Mouse (Mus musculus): ENCODE measurements around the gene Celf3. TPM values are rescaled to one million over a fixed set of nuclear protein-coding genes. Genes with fewer than 3 reads are reported as not detected.

Celf3 gene
- polyA plus RNA-seq, 2 experiments, result 0.07 TPM; not detected in 1

- H3K27me3 ChIP-seq (ENCODE audit: control insufficient read depth, insufficient read depth, low read length), result no peaks in the 10 kb centered on the region
- H3K4me1 ChIP-seq (replicated peaks; ENCODE audit: control insufficient read depth in 2 of 2, insufficient read depth in 2 of 2, low read length in 1 of 2), result peaks cover 0 to 4% of the 10 kb centered on the region in 2 experiments; a peak in 2 of 4 replicates
- H3K4me3 ChIP-seq (ENCODE audit: insufficient read depth in 1 of 2, low read depth in 2 of 2, low read length in 2 of 2), result no peak overlapping the region
- no peaks in the 10 kb centered on the region for H3K36me3 ChIP-seq (replicated peaks; ENCODE audit: control insufficient read depth, insufficient read depth, low read depth)
- WGBS (ENCODE audit: insufficient replicate concordance), result 60% methylated on average over 10 of the region's 10 CpGs
- no peak for ATAC-seq (ENCODE audit: insufficient read depth)
- H3K4me2 ChIP-seq (ENCODE audit: low read depth), result no peak overlapping the region
- TF ChIP-seq CTCF (IDR thresholded peaks at IDR 0.05; ENCODE audit: low read depth), result no peak
- TF ChIP-seq EP300 (IDR thresholded peaks at IDR 0.05; ENCODE audit: low read depth), result no peak
- no peak for DNase-seq (ENCODE audit: low read depth in 3 of 3, low spot score in 3 of 3)
- no peak overlapping the region for H3K27ac ChIP-seq
- no peak overlapping the region for H3K9ac ChIP-seq (replicated peaks)
- H3K9me3 ChIP-seq (ENCODE audit: control insufficient read depth, low read length), result no peaks in the 10 kb centered on the region
These were observed 5.0 kb upstream of the Celf3 start for GRCm38 (mm10) chr3:94473115-94473505.

- Histone ChIP-seq H3K4me1 (replicated peaks; ENCODE audit: control insufficient read depth in 2 of 2, insufficient read depth in 2 of 2, low read length in 1 of 2) (peaks cover 0 to 4% of the 10 kb centered on the region in 2 experiments; a peak in 2 of 4 replicates), H3K36me3 (replicated peaks; ENCODE audit: control insufficient read depth, insufficient read depth, low read depth) (no peaks in the 10 kb centered on the region), H3K4me2 (ENCODE audit: low read depth) (no peak overlapping the region), H3K4me3 (ENCODE audit: insufficient read depth in 1 of 2, low read depth in 2 of 2, low read length in 2 of 2) (no peak overlapping the region), H3K27me3 (ENCODE audit: control insufficient read depth, insufficient read depth, low read length) (peaks cover 2% of the 10 kb centered on the region; the same call in 1 of the 2 replicates), H3K9ac (replicated peaks) (no peak overlapping the region), H3K27ac (no peak overlapping the region), H3K9me3 (ENCODE audit: control insufficient read depth, low read length) (no peaks in the 10 kb centered on the region)
- no peak for TF ChIP-seq EP300 (IDR thresholded peaks at IDR 0.05; ENCODE audit: low read depth)
- TF ChIP-seq CTCF (IDR thresholded peaks at IDR 0.05; ENCODE audit: low read depth), result no peak
- 43% methylated on average over 5 of the region's 5 CpGs for WGBS (ENCODE audit: insufficient replicate concordance)
- ATAC-seq (ENCODE audit: insufficient read depth), result no peak
- no peak for DNase-seq (ENCODE audit: low read depth in 3 of 3, low spot score in 3 of 3)
These were observed 4.4 kb upstream of the Celf3 start for GRCm38 (mm10) chr3:94473567-94474232.

GRCm38 (mm10) chr3:94476301-94477035 lies 1.6 kb upstream of the Celf3 start:
- Histone ChIP-seq H3K9ac (replicated peaks) (no peak overlapping the region), H3K27me3 (ENCODE audit: control insufficient read depth, insufficient read depth, low read length) (peaks cover 24% of the 10 kb centered on the region), H3K4me3 (ENCODE audit: insufficient read depth in 1 of 2, low read depth in 2 of 2, low read length in 2 of 2) (no peak overlapping the region), H3K4me1 (replicated peaks; ENCODE audit: control insufficient read depth in 2 of 2, insufficient read depth in 2 of 2, low read length in 1 of 2) (peaks cover 0 to 4% of the 10 kb centered on the region in 2 experiments; a peak in 2 of 4 replicates), H3K36me3 (replicated peaks; ENCODE audit: control insufficient read depth, insufficient read depth, low read depth) (no peaks in the 10 kb centered on the region), H3K9me3 (ENCODE audit: control insufficient read depth, low read length) (no peaks in the 10 kb centered on the region), H3K27ac (no peak overlapping the region), H3K4me2 (ENCODE audit: low read depth) (no peak overlapping the region)
- WGBS (ENCODE audit: insufficient replicate concordance), result 45% methylated on average over 8 of the region's 8 CpGs
- ATAC-seq (ENCODE audit: insufficient read depth) (no peak), DNase-seq (ENCODE audit: low read depth in 3 of 3, low spot score in 3 of 3) (no peak)
- TF ChIP-seq CTCF (IDR thresholded peaks at IDR 0.05; ENCODE audit: low read depth) (no peak), EP300 (IDR thresholded peaks at IDR 0.05; ENCODE audit: low read depth) (no peak)

- H3K9ac ChIP-seq (replicated peaks), result no peak overlapping the region
- H3K4me1 ChIP-seq (replicated peaks; ENCODE audit: control insufficient read depth in 2 of 2, insufficient read depth in 2 of 2, low read length in 1 of 2), result peaks cover 0 to 4% of the 10 kb centered on the region in 2 experiments; a peak in 2 of 4 replicates
- 65% methylated on average over 4 of the region's 4 CpGs for WGBS (ENCODE audit: insufficient replicate concordance)
- no peak for ATAC-seq (ENCODE audit: insufficient read depth)
- no peak overlapping the region for H3K4me3 ChIP-seq (ENCODE audit: insufficient read depth in 1 of 2, low read depth in 2 of 2, low read length in 2 of 2)
- no peak overlapping the region for H3K4me2 ChIP-seq (ENCODE audit: low read depth)
- peaks cover 24% of the 10 kb centered on the region for H3K27me3 ChIP-seq (ENCODE audit: control insufficient read depth, insufficient read depth, low read length)
- no peaks in the 10 kb centered on the region for H3K36me3 ChIP-seq (replicated peaks; ENCODE audit: control insufficient read depth, insufficient read depth, low read depth)
- no peak overlapping the region for H3K27ac ChIP-seq
- no peaks in the 10 kb centered on the region for H3K9me3 ChIP-seq (ENCODE audit: control insufficient read depth, low read length)
- DNase-seq (ENCODE audit: low read depth in 3 of 3, low spot score in 3 of 3), result no peak
- TF ChIP-seq EP300 (IDR thresholded peaks at IDR 0.05; ENCODE audit: low read depth) (no peak), CTCF (IDR thresholded peaks at IDR 0.05; ENCODE audit: low read depth) (no peak)
These were observed 651 bp upstream of the Celf3 start for GRCm38 (mm10) chr3:94477444-94477843.

- no peaks in the 10 kb centered on the region for H3K36me3 ChIP-seq (replicated peaks; ENCODE audit: control insufficient read depth, insufficient read depth, low read depth)
- no peak overlapping the region for H3K4me2 ChIP-seq (ENCODE audit: low read depth)
- DNase-seq (ENCODE audit: low read depth in 3 of 3, low spot score in 3 of 3), result no peak
- H3K4me3 ChIP-seq (ENCODE audit: insufficient read depth in 1 of 2, low read depth in 2 of 2, low read length in 2 of 2), result no peak overlapping the region
- no peak overlapping the region for H3K9ac ChIP-seq (replicated peaks)
- no peak overlapping the region for H3K27ac ChIP-seq
- H3K4me1 ChIP-seq (replicated peaks; ENCODE audit: control insufficient read depth in 2 of 2, insufficient read depth in 2 of 2, low read length in 1 of 2), result peaks cover 0 to 4% of the 10 kb centered on the region in 2 experiments; a peak in 2 of 4 replicates
- TF ChIP-seq CTCF (IDR thresholded peaks at IDR 0.05; ENCODE audit: low read depth) (no peak), EP300 (IDR thresholded peaks at IDR 0.05; ENCODE audit: low read depth) (no peak)
- no peak for ATAC-seq (ENCODE audit: insufficient read depth)
- WGBS (ENCODE audit: insufficient replicate concordance), result 14% methylated on average over 9 of the region's 9 CpGs
- H3K27me3 ChIP-seq (ENCODE audit: control insufficient read depth, insufficient read depth, low read length), result peaks cover 24% of the 10 kb centered on the region
- H3K9me3 ChIP-seq (ENCODE audit: control insufficient read depth, low read length), result no peaks in the 10 kb centered on the region
These were observed 585 bp downstream of the Celf3 start for GRCm38 (mm10) chr3:94478591-94479169.

Measured in liver, embryonic 14.5 days (tissue).